Mouse (Mus musculus) thymus, postnatal 25 days (tissue): ENCODE data around the gene Wasf1.

ENCODE experiments used
- DNase-seq: peaks from one replicate; pipeline ENCODE4 v3.0.0; 2022

Wasf1 gene

DNA sequence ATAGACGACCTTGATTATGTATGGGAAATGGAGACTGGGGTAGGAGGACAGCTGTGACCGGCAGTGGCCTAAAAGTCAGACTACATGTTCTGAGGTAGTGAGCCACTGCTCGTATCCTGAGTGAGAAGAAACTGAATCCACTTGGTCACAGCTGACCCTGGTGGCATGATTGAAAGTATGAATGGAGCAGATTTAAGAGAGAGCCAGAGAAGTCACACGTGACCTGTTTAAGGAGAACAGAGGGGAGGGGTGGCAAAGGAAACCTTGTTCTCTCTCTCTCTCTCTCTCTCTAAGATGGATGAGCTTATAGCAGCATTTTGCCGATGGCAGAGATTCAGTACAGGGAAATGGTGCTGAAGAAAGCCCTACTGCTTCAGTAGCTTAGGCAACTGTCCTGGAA lies 13.4 kb downstream of the Wasf1 start:
- DNase-seq, result no peak

DNA sequence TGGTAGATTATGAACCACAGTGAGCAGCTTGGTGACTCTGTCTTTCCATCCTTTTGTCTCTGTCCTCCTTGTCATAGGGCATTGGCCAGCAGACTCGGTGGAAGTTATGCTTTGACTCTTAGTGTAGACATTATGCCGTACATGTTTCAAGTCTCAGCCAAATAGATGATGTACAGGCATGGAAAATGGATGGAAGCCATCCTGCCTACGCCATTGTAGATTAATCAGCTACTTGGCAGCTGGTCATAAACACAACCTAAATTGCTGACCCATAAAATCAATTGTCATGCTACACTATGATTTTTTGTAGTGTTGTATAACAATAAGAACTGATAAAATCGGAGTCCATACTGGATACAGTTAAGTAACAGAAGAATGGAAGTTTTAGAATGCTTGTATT lies 18.5 kb downstream of the Wasf1 start:
- DNase-seq, result no peak

DNA sequence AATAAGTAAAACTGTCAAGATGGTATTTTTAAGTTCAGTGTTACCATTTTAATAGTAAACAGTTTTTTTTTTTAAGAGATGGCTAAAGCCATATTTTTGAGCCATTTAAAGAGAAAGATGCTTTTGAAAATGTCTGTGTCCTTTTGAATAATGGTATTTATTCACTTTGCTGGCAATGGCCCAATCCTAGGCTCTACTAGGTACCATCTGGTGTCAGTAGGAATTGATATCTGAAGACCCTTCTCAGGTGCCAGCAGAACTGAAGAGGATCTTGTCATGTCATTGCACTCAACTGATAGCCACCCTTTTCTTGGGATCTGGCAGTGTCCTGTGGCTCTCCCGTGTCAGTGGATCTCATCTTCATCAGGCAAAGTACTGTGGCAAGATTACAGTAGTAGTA lies 22.9 kb downstream of the Wasf1 start:
- no peak for DNase-seq

DNA sequence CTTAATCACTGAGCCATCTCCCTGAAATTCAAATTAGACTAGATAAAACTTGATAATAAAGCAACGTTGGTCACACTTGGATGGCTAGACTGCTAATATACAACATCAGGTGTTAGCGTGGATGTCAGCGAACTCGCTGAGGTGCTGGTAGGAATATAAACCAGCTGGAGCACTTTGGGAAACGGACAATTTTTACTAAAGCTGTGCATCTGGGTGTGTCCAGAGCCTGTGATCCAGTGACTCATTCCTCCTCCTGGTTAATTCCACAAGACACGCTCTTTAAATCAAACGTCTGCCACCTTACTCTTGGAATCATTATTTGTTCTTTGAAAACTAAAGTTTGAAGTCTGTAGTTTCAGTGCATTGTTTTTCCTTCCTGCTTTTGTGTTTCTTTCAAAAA lies 23.5 kb downstream of the Wasf1 start:
- DNase-seq, result no peak

DNA sequence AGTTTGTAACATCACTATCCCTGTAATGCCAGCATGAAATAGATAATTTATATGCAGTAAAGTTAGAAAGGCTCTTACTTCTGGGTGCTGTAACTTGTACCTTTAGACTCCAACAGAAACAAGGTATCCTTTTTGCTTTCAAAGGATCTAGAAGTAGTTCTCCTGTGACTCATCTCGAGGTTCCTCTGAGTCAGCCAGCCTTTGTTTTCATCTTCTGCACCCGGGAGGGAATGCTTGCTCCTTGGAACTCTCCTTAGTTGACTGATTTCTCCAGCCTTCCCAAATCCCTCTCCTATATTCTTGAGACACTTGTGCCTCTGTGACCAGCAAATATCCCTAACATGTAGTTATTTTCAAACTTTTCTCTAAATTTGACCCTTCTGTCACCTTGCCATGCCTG lies 25.3 kb downstream of the Wasf1 start:
- no peak for DNase-seq

DNA sequence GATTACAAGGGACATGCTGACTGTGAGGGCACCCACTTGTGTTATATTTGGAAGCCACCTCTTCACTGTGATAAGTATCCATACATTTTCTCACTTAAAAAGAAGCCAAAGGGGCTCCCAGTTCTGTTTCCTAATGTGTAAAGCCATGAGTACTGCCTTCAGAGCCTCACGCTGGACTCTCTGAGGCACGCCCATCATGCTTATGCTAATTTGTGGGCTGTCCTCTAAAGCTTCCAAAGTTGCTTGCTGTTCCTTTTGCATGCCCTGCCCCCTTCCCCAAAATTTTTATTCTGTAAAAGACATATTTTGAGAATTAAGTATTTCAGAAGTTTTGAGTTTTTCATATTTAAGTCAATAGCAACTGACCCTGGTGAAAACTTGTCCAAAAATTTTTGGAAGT lies 27.5 kb downstream of the Wasf1 start:
- DNase-seq, result no peak

DNA sequence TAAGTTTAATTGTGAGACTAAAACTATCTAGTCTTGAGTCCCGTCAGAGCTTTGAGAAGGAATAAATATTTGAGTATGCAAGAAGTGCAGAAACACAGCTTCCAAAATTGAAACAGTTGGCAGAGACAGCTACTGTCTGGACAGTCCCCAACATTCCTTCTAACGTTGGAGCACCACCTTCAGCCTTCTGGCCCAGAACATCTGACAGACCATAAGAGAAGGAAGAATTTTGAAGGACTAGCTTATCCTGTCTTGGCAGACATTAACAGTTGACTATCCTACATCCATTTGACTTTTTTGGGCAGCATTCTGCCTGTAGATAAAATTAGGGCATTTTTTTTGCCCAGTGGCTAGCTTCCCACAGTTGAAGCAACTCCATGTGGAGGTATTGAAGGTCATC lies 32.0 kb downstream of the Wasf1 start:
- no peak for DNase-seq

DNA sequence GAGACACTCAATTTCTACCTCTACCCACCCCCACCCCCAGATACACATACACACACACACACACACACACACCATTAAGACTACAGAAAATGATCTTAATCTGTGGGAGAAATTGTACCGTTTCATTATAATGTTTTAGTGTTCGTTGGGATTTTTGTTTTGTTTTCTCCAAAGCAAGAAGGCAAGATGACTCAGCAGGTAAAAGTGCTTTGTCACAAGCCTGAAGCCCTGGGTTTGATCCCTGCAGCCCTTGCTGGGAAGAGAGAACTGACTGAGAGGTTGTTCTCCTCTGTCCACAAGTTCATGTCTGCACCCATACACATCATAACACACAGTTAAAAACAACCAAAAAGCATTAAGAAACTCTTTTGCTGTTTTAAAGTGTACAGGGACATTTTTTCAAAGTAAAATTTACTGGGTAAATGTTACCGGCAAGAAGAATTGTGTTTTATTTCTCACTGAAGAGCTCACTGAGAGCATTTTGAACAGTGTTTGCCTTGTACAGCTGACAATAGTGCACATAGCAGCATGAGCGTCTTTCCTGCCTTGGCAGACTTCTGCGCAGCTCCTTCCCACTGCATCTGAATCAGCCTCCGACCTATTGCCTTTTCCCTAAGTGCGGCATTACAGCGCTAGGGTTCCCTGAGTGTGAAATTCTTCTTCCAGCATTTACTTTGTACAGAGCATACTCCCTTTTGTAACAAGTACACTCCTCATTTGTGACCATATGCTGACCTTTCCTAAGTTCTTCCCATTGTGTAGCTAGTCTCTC lies 35.6 kb downstream of the Wasf1 start:
- no peak for DNase-seq

DNA sequence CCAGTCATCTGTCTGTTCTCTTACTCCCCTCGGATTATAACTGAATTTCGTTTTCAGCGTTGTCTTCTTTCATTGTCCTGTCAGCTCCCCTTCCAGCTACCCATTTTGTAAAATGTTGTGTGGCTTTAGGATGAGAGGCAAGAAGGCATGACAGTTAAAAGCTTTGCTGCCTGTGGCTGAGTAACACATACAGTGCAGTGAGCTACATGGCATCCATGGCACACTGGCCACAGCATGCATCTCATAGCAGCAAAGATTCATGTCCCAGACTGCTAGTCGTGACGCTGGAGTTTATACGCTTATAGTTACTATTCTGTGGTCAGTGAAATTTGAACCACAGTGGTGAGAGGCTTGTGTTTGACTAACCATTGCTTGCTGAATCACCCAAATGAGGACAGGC lies 36.2 kb downstream of the Wasf1 start:
- no peak for DNase-seq

DNA sequence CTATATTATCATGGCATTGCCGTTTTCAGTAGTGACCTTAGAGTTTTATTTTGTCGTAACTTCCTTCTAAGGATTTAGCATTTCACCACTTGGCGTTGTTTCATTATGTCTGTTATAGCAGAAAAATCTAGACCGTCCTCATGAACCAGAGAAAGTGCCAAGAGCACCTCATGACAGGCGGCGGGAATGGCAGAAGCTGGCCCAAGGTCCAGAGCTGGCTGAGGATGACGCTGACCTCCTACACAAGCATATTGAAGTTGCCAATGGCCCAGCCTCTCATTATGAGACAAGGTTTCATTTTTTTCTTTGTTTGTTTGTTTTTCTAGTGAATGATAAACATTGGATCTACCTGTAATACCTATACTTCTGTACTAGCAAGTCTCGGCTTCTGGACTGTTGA lies 49.7 kb downstream of the Wasf1 start:
- no peak for DNase-seq

DNA sequence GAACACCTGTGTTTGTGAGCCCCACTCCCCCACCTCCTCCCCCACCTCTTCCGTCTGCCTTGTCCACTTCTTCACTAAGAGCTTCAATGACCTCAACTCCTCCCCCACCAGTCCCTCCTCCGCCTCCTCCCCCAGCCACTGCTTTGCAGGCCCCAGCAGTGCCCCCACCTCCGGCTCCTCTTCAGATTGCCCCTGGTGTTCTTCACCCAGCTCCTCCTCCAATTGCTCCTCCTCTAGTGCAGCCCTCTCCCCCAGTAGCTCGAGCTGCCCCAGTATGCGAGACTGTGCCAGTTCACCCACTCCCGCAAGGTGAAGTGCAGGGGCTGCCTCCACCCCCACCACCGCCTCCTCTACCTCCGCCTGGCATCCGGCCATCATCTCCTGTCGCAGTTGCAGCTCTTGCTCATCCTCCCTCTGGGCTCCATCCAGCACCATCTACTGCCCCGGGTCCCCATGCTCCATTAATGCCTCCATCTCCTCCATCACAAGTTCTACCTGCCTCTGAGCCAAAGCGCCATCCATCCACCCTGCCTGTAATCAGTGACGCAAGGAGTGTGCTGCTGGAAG lies 53.0 kb downstream of the Wasf1 start:
- DNase-seq, result no peak

DNA sequence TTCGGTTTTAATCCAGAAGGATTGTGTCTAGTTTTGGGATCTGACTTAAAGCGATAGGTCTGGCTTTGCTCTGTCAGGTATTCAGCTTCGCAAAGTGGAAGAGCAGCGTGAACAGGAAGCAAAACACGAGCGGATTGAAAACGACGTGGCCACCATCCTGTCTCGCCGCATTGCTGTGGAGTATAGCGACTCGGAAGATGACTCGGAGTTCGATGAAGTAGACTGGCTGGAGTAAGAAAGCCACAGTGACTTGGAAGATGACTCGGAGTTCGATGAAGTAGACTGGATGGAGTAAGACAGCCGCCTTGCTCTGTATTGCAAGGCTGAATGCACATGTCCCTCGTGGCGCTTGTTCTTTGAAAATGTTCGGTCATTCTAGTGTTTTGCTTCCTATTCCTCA lies 54.3 kb downstream of the Wasf1 start:
- no peak for DNase-seq

DNA sequence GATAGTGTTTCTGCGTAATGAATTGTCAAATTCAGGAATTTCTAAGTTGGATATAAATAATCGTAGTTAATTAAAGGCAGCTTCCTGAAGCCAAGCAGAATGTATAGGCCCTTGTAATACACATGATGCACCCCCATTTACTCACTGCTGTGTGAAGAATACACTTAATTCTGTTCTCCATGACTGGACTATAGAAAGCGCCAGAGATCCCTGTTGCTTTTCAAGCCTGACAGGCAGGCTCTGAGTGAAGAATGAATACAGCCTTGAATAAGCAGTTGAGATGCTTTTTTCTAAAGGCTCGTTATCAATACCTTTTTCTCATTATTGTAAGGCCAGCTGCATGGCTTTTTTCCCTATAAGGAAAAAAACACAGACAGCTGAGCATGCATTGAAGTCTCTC lies 59.4 kb downstream of the Wasf1 start:
- DNase-seq, result no peak

DNA sequence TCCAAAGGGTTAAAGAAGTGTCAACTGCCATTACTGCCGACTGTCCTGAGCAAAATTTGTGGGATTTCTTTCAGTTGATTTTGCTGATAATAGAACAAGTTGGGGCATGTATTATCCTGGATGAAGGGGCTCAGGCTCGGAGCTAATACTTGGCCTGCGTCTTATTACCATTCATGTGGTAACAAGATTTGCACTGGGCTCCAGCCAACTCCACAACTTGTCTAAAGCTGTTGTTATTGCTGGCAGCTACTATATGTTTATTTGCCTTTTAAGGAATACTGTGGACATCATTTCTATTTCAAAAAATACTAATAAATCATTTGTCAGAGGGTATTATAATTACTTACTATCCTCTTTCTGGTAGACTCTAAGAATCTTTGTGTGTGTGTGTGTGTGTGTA lies 66.9 kb downstream of the Wasf1 start:
- no peak for DNase-seq

DNA sequence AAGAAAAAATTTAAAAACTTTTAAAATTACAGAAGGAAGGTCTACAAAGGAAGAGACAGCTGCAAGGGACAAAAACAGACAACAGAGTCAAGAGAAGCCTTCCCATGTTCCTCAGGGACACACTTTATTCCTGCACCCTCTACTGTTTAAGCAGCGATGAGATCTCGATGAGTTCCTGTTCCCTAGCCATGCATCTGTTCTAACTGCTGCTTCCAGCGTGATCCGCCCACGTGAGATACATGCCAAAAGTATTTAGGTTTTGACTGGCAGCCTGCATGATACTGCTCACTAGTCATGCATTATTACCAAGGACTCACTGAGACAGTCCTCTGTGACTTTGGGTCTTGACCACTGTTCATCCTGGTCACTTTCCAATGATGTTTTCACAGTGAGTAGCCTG lies 72.9 kb downstream of the Wasf1 start:
- DNase-seq, result no peak

DNA sequence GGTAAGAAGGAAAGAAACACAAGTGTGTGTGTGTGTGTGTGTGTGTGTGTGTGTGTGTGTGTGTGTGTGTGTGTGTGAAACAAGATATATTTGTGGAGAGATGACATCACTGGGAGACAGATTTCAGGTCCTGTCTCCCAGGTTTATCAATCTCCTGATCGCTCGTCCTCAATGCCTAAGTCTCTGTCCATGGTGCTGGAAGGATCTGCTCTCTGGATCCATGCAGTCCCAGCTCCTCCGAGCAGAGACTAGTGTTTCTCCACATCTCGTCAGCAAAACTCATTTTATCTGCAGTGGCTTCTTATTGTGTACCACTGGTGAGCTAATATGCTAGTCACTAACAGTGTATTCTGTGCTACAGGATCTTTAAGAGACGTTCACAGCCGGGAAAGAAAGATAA lies 78.1 kb downstream of the Wasf1 start:
- DNase-seq, result no peak

DNA sequence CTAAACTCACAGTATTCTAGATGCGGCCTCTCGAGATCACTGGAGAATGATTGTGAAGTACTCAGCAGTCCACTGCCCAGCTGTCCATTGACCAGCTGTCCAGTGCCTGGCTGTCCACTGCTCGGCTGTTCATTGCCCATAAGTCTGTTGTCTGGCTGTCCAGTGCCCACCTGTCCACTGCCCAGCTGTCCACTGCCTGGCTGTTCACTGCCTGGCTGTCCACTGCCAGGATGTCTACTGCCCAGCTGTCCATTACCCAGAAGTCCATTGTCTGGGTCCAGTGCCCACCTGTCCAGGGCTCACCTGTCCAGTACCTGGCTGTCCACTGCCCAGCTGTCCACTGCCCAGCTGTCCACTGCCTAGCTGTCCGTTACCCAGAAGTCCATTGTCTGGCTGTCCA lies 78.7 kb downstream of the Wasf1 start:
- DNase-seq, result no peak

DNA sequence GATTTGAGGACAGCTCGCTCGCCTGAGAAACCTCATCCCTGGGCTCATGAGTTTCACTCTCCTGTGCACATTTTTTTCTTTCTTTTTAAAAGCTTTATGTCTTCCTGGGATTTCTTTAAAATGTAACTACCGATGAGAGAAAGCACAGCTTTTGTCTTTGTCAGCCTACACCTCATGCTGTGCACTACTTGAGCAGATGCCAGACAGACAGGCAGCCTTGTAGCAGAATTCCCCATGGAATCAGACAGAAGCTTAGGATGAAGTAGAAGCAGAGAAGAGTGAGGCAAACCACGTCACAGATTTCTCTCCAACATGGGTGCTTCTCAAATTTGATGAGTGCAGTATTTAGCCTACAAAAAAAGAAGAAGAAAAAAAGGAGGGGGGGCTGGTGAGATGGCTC lies 81.3 kb downstream of the Wasf1 start:
- no peak for DNase-seq

DNA sequence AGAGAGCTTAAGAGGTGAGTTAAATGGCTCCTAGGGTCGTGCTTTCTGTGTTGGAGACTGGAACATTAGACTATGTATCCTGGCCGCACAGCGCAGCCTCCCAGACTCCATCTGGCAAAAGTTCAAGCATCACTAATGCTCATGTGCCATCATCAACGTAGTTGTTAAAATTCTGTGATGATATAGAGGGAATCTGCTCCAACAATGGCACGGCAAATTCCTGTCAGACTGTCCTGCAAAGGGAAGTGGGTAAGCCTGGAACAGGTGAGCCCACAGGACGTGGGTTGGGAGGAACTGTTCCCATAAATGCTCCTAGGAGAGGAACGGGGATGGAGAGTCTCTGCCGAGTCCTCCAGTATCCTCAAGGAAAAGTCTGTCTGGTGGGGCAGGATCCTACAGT lies 85.3 kb downstream of the Wasf1 start:
- DNase-seq, result no peak

DNA sequence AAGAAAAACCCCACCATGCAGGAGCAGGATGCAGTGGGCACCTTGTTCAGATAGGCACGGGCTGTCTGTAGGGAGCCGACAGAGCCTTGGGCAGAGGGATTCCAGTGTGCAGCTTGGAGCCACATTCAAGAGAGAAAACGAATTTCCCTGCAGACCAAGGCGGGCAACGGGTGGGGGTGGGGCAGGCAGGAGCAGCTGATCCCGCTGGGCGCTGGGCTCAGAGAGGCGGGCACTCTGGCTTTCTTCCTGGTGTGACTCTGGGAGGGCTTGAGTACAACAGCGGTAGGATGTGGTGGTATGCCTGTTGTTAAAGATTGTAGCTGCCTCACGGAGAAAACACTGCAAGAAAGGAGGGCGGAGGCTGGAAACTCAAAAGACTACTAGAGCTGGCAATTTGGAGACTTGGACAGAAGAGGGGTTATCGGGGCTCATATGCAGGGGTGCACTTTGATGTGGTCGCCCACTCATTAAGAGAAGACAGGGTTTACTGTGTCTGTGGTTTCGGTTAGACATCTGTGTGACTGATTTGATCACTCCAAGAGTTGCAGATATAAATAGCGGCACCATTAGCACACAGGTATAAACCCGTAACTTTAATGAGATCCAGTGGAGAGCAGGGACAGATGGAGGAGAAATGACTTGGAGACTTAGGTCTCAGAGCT lies 86.2 kb downstream of the Wasf1 start:
- no peak for DNase-seq

DNA sequence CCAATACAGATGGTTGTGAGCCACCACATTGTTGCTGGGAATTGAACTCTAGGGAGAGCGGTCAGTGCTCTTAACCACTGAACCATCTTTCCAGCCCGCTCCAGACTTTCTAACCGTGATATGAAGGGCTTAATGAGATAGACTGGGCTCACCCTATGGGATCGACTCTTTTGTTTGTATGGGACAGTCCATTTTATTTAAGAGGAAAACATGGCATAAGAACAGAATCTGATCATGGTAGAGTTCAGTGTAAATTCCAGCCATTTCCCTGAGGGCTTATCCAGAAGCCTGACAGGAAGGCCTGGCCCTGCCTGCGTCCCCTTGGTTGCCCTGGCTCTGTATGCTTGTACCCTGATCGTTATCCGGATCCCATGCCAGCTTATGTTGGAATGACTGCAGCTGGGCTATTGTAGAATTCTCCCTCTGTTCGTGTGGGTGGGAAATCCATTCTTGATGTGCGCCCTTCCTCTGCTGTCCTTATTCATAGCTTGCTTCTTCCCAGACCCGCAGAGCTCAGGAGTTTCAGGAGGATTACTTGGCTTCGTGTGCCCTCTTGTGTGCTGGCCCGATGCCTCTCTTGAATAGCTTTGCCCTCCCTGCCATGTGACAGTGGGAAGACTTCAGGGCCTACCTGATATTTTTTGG lies 87.4 kb downstream of the Wasf1 start:
- no peak for DNase-seq

DNA sequence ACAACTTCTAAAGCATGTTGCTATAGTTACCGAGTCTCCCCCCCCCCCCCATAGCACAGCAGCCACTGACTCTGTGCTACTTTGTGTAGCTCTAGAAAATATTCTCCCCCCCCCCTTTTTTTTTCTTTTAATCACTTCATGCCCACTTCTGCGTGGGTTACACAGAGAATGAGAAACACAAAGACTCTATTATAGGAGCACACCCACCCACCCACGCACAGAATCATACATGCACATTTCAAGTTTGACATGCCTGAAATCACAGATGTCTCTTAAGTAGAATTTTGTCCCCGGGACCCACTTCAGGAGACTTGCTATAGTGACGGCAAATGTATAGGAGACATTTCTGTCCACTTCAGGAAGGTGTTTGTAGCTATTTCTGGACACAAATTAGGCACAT lies 88.0 kb downstream of the Wasf1 start:
- DNase-seq, result no peak

DNA sequence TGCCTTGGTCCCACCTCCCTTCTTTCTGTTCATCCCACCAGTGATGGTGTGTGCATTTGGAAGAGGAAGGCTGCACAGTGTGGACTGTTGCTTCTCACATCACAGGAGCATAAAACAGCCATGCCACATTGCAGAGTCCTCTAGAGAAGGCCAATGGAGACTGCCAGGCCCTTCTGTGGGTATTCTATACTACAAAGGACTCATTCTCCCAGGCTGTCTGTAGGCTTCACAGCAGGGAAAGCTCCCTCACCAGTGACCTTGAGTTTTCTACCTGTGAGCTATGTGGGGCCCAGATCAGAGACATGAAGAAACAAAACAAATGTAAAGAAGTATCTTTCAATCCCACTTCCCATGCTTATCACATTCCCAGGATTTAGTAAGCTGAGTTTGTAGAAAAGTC lies 100.5 kb downstream of the Wasf1 start:
- DNase-seq, result no peak

DNA sequence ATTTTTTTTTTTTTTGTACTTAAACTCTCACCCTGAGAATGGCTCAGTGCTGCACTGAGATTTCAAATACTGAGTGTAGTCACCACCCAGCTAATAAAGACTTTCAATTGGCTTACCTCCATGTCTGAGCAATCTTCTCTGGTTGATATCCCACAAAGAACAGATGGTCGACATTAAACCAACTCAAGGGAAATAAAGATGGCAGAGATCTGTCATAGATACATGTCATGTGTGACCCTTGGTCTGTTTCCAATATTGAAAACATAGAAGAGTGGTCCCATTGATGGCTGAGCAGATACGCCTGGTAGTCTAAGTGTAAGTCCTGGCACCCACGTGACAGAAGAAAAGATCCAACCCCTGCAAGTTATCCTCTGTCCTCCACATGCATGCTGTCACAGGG lies 101.3 kb downstream of the Wasf1 start:
- no peak for DNase-seq
